Mouse (Mus musculus) thymus, postnatal 0 days (tissue): ENCODE measurements around the gene Dmwd. TPM values are rescaled to one million over a fixed set of nuclear protein-coding genes. Genes with fewer than 3 reads are reported as not detected.

Experiments used
- DNase-seq: peaks from one replicate; pipeline ENCODE4 v3.0.0-alpha.2; 2015; ENCODE audit warnings: low spot score
- polyA plus RNA-seq: library from polyadenylated mRNA; unstranded; fragments of >200 nt; fragmentation: Nextera tagmentation; extraction: Ambion mirVana; gene quantifications from 2 replicates; pipeline ENCODE4 v1.2.1, GENCODE M21; 2015

The Dmwd gene
- polyA plus RNA-seq, 1 experiment from 2014 or later: 5.0 TPM

GRCm38 (mm10) chr7:19094471-19094825, 18.4 kb downstream of the Dmwd start, which contains the start of gene Six5:
TSS of gene Six5 (plus strand) at chr7:19094594.
- peak; percentile 66 for DNase-seq

DNA sequence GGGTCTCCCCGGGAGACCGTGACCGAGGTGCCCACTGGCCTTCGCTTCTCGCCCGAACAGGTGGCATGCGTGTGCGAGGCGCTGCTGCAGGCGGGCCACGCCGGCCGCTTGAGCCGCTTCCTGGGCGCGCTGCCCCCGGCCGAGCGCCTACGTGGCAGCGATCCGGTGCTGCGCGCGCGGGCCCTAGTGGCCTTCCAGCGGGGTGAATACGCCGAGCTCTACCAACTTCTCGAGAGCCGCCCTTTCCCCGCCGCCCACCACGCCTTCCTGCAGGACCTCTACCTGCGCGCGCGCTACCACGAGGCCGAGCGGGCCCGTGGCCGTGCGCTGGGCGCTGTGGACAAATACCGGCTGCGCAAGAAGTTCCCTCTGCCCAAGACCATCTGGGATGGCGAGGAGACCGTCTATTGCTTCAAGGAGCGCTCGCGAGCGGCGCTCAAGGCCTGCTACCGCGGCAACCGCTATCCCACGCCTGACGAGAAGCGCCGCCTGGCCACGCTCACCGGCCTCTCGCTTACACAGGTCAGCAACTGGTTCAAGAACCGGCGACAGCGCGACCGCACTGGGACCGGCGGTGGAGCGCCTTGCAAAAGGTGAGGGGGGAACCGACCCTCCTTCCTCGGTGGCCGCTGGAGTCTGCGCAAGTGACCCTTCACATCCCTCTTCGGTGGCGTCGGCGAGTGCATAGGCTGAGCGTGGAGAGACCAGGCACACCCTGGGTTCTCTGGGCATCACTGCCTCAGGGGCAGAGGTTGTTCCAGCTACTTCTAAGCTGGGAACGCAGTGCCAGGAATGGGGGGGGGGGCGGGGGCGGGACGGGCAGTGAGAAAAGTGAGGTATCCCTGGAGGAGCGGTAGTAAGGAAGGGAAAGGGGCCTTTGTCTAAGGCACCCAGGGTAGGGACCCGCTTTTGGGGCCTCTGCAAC, 19.1 kb downstream of the Dmwd start:
- peak; percentile 48 for DNase-seq

DNA sequence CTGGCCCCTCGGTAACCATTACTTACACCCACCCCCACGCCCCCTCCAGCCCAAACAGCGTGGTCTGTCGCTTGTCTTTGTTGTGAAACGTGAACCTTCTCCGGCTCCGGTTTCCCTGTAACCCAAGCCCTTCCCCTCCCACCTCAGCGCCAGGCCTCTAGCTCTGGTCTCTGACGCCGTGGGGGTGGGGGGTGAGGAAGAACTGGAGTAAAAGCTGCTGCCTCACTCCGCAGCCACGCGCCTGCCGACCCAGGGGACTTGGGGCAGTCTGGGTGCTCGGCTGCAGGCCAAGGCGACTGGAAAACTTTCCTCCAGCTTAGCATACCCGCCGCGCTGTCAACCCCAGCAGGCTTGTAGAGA, 19.7 kb downstream of the Dmwd start:
- no peak for DNase-seq

GRCm38 (mm10) chr7:19096421-19096976, 20.5 kb downstream of the Dmwd start:
- DNase-seq: no peak

DNA sequence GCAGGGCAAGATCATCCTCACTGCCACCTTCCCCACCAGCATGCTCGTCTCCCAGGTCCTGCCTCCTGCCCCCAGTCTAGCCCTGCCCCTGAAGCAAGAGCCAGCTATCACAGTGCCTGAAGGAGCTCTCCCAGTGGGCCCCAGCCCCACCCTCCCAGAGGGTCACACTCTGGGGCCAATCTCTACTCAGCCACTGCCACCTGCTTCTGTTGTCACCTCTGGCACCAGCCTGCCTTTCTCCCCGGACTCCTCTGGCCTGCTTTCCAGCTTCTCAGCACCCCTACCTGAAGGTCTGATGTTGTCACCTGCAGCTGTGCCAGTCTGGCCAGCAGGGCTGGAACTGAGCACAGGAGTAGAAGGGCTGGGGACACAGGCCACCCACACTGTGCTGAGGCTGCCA, 21.2 kb downstream of the Dmwd start:
- no peak for DNase-seq

DNA sequence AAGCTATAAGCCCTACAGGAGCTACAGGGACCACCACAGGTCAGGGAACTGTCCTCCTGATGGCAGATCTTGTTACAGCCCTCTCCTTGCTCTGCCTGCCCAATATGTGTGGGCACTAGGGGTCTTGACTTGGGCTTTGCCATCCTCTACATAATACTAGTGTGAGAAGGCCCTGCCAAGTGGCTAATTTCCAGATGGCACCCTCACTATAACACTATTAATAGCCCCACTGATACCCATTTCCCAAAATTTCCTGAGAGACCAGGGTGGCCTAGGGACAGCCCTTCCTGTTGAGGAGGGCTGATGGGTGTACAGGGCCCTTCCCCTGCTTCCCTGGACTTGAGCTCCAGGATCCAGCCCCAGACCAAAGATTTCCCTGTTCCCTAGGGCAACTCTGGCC, 21.8 kb downstream of the Dmwd start:
- DNase-seq: no peak

DNA sequence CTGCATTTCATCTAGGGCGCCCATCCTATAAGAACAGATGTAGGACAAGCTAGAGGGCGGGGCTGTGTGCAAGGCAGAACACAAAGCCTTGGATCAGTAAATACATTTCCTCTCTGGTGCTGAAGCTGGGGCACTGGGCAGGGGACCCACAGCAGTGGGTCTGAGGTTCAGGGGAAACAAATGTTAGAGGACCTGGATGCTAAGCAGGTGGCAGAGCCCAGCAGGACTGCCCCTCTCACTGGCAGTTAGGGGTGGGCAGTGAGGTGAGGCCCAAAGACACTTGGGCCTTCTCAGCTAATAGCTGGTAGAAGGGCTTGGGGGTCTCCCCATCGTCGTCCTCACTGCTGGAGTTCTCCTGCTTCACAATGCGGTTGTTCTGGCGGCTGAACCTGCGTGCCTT, 22.8 kb downstream of the Dmwd start:
- no peak for DNase-seq

GRCm38 (mm10) chr7:19100290-19100689, 24.3 kb downstream of the Dmwd start:
- DNase-seq: no peak

GRCm38 (mm10) chr7:19103741-19104140, 27.7 kb downstream of the Dmwd start:
- no peak for DNase-seq

GRCm38 (mm10) chr7:19104486-19104885, 28.5 kb downstream of the Dmwd start:
- no peak for DNase-seq

DNA sequence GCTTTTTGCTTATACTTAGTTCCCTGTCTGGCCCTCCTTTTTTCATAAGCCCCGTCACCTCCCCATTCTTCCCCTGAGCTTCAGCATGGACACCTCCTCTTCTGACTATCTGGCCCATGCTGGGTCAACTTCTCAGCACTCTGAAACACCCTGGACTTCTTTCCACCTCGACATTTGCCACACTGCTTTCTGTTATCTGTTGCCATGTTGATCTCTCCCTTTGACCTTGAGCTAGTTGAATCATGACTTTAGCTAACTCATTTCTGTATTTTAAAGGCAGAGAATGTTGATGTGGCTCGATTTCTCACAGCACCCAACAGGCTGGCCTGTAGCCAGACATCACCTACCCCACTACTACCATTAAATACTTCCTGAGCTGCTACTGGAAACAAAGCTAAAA, 31.4 kb downstream of the Dmwd start:
- no peak for DNase-seq

DNA sequence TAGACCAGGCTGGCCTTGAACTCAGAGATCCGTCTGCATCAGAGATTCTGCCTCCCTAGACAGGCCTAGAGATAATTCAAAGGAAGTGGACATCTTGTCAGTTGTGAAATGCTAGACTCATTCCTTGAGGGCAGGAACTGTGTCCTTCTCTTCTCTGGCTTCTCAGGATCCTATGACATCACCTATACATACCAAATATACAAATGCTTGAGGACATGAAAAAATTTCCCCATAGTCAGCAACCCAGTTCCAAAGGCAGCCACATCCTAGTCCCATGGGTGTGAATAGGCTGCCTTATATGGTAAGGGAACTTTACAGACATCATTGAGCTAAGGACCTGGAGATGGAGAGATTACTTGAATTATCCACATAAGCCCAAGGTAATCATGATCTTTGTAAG, 33.5 kb downstream of the Dmwd start:
- DNase-seq: no peak

DNA sequence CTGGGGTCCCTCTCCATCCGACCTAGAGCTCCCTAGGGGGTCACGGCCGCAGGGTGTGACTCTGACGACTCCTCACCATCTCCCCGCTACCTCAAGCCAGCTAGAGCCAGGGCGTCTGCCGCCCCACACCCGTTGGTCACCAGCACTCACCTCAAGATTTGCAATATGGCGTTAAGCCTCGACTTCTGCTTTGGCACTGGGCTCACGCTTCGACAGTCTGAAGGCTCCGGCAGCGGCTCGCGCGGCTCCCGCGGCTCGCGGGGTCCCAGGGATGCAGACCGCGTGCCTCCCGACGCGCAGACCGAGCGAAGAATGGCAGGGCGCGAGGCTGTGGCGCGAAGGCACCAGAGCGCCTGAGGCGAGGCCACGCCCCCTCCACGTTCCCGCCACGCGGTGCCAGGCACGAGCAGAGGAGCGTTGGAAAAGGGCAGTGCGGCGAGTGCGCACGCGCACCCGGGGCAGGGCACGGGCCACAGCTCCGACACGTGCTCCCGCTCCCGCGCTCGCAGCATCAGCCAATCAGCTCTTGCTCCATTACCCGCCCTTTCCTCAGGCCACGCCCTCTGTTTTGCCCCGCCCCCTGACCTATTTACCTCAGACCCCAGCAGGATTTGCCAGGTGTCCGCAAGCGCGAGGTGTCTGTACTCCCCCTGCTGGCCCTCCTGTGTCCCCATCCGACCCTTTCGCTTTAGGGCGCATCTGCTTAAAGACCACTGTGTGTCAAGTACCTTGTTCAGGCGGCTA, 42.2 kb downstream of the Dmwd start, which contains the start of gene Gm4969:
TSS of gene Gm4969 (minus strand) at position 341 of the 744 bp plus-strand sequence.
- peak; percentile 69 for DNase-seq

GRCm38 (mm10) chr7:19119083-19119482, 43.1 kb downstream of the Dmwd start:
- DNase-seq: no peak

DNA sequence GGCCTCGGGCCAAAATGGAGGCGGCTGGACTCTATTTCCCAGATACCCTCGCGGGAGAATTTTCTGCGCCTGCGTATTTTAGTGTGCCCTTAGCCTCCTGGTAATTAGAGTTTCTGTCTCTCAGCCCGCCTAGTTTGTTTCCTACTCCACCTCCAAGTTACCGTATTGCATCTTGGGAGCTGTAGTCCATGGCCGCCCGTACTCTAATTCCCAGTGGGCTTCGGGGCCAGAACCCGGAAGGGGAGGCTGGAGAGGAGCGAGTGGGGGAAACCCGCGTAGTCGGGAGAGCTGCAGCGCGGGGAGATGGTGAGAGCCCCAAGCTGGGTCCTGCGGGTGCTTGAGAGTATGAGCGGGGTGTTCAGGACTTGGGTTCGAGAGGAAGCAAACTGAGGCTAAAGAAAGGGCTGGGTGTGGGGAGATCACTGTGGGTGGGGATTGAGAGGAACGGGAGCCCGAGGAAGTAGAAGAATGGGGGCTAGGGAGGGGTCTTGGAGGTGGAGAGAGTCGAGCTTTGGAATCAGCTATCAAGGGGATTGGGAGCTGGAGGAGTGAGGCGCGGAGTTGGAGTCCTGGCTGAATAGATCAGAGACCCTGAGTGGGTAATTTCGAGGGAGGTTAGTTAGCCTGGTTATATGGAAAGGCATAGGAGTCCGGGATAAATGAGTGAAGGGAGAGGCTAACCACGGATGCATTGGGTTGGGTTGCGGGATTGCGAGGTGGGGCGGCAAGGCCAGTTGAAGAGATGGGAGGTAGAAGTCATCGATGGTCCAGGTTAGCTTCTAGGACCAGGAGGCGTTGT, 43.8 kb downstream of the Dmwd start, which contains the start of gene Fbxo46:
TSS of gene Fbxo46 (plus strand) at position 229 of the 799 bp plus-strand sequence.
- DNase-seq: peak; percentile 97

- no peak for DNase-seq
Observed at GRCm38 (mm10) chr7:19121686-19122085, 45.7 kb downstream of the Dmwd start.

GRCm38 (mm10) chr7:19124713-19125112, 48.7 kb downstream of the Dmwd start:
- DNase-seq: no peak

DNA sequence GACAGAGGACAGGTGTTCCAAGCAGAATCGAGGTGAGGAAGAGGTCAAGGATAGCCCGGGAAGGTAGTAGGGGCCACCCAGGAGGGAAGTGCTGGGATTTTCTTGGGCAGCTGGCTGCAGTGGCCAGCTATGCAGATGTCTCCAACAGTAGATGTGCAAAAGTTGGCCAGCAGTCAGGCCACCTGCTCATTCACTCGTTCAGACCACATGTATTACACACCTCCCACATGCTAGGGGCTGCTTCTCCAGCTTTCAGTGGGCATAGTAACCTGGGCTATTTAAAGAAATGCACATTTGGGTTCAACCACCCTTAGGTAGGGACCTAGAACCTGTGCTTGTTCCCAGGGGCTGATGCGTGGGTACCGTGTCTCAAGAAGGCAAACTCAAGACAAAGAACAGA, 51.7 kb downstream of the Dmwd start:
- no peak for DNase-seq

GRCm38 (mm10) chr7:19129396-19129795, 53.4 kb downstream of the Dmwd start:
- DNase-seq: no peak

DNA sequence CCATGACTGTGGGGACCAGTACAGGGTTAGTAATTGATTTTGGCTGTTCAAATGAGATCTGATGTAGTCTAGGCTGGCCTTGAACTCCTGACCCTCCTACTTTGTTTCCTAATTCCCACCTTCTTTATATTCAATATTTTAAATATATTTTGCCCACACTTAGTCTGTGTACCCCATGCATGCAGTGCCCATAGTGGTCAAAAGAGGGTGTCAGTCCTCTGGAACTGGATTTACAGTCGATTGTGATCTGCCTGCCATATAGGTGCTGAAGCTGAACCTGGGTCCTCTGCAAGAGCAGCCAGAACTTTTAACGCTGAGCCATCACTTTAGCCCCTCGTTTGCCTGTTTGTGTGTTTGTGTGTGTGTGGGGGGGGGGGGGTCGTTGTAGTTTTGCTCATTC, 54.6 kb downstream of the Dmwd start:
- no peak for DNase-seq

DNA sequence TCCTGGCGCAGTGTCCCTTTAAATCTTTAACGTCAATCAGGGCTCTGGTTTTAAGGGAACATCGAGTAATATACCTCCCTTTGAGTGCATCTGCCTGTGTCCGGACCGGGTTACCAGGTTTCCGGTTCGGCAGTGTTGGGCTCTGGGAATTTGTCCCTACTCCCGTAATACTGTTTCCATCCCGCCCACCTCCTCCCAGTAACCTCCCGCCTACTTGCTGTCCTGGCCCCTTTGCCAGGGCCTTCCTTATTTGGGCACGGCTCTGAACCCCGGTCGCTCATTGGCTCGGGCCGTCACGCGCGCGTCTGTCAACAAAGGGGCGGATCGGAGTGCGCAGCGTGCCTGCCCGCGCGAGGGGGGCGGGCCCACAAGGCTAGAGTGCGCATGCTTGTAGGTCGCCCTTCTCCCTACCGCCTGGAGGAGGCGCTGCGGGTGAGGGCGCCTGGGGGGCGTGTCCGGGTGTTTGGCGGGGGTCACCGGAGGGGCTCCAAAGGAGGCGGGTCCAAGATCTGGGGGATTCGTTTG, 55.4 kb downstream of the Dmwd start:
- peak; percentile 94 for DNase-seq
